Mouse (Mus musculus) testis, postnatal 14 days (tissue): ENCODE results near the gene Snrnp200.
A peak's percentile ranks its signal among the peaks of the same experiment; 100 is the strongest.
"Not testable (repeated sequence)": the region's sequence is repeated elsewhere in the genome, so short reads cannot be mapped to it uniquely, and the experiment has no call there.

Experiments used
- DNase-seq: peaks from one replicate; pipeline ENCODE4 v3.0.0; 2021; ENCODE audit warnings: low spot score

The Snrnp200 gene

DNA sequence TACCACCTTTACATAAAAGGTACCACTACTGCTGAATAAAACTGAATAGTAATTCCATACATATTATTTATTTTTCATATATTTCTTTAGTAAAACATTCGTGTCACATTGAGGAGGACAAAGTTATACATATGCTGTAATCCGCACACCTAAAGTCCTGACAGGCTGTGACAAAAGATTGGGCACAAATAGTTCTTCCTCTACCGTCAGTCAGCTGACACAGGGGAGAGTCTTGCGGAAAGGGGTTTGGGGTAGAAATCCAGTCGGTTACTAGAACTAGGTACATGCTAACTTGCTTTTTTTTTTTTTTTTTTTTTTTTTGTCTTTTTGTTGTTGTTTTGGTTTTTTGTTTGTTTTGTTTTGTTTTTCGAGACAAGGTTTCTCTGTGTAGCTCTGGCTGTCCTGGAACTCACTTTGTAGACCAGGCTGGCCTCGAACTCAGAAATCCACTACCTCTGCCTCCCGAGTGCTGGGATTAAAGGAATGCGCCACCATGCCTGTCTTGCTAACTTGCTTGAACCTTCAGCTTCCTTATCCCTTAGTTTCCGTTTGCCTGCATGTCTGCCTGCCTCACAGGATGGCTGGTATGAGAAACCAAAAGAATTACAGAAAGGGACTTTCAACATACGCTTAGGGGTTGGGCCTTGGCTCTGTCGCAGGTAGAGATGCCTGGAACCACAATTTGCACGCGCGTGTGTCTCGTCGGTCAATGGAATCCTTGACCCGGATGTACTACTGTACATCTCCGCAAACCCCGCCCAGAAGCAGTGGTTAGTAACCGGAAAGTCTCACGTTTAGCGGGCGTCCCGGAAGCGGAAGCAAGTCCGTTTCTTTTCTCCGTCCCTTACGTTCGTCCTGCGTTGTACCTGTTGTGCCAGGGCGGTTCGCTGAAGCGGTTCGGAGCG lies at the start of gene Snrnp200, which contains the start of gene 1810024B03Rik:
Gene Snrnp200, plus strand, starts transcription at position 840 of the 905 bp plus-strand sequence.
Gene 1810024B03Rik, minus strand, starts transcription at position 734 of the 905 bp plus-strand sequence.
- DNase-seq, result peak; percentile 96

DNA sequence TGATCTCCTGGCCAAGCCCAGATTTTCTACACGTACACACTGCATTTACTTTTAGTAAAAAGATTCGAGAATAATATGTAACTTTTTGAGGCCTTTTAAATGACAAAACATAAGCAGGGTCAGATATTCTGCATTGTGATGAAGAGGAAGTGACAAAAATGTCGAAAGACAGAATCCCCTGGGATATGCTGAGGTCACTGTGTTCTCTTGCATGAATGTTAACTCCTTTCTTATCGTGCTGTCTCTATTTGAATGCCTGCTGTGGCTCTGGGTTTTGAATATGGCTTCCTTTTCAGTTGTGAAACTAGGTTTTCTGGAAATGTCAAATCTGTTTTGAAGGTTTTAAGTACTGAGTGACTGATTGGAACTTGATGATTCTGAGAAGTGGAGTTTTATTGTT lies 42.5 kb upstream of the Snrnp200 start:
- DNase-seq, result no peak

DNA sequence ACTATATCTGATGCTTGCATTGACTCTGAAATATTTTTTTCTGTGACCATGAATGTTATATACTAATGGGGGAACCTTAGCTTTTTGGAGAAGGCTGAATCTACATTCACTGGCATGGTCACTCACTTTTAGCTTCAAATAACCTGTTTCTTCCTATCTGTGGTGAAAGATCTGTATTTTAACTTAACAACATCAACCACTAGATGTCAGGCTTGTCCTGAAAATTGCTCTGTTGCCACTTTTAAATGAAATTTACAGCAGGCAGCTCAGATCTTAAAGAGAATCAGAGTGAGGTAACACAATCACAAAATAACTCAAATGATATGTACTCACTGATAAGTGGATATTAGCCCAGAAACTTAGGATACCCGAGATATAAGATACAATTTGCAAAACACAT lies 41.9 kb upstream of the Snrnp200 start:
- not testable (repeated sequence) for DNase-seq

DNA sequence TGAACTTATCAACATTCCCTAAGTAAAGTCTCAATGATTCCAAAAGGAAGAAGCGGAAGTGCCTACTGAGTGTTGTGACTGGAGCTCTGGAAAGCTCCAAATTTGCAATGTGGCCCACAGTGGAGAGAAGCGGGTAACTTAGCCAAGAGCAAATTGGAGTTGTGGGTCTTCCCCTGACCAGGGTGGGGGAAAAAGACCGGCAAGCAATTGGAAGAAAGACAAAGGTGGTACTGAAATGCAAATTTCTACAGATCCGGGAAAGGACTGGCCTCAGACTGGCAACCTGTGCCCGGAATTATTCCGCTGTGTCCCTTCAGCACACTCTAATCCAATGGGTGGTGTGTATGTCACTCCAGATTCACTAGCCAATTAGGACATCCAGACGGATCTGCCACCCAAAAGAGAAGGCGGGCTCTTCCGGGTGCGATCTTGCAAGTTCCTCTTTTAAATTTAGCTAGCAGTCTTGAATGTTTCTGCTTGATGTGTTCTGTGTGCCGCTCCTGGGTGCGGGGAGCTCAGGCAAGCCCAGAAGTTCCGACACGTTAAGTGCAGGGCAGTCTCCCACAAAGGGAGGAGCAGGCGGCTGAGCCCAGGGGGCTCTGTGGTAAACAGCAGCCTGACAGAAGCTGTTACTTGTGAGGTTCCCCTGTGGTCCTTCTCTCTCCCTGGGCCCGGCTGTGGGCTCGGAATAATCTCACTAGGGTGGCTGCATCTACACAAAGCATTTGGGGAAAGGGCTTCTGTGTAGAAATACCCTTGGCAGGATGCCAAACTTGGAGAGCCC lies 25.4 kb upstream of the Snrnp200 start:
- peak; percentile 84 for DNase-seq

DNA sequence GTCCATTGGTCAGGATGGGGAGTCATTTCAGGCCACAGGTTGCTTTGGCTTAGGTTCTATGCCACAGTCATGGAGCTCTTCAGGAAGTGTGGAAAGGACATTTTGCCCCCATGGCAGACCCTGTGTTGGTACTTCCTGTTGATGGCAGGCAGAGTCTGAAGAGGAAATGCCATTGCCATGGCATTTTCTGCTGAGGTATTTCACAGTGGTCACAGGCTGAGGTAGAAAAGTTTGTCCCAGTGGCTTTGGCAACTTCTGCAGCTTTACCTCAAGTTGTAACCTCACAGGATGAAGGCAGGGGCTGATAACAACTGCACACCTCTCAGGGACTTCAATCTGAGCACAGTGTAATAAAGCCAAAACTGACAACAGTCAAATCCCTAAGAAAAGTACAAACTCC lies 18.6 kb upstream of the Snrnp200 start:
- DNase-seq, result no peak

DNA sequence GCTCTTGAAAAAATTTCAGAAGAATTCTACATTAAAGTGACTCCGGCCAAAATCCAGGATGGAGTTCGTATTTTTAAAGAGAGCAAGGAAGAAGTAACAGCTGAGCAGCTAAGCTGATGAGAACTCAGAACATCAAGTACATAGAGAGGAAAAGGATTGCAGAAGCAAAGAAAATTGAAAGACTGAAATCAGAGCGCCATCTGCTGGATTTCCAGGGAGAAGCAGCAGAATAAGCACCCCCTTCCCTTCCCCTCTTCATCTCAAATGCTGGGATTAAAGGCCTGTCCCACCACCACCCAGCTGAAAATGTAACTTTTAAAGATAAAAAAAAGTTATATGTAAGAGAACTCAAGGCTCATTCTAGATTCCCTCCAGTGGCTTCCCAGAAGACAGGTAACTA lies 3.3 kb upstream of the Snrnp200 start:
- no peak for DNase-seq

DNA sequence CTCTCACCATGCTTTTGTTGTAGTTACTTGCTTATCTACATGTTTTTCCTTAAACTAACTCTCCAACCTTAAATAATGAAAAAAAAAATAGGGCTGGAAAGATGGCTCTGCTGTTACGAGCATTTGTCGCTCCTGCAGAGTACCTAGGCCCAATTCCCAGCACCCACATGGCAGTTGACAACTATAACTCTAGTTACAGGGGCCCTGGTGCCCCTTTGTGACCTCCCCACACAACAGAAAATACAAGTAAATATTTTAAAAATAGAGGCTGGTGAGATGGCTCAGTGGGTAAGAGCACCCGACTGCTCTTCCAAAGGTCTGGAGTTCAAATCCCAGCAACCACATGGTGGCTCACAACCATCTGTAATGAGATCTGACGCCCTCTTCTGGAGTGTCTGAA lies 2.2 kb upstream of the Snrnp200 start:
- DNase-seq, result not testable (repeated sequence)

DNA sequence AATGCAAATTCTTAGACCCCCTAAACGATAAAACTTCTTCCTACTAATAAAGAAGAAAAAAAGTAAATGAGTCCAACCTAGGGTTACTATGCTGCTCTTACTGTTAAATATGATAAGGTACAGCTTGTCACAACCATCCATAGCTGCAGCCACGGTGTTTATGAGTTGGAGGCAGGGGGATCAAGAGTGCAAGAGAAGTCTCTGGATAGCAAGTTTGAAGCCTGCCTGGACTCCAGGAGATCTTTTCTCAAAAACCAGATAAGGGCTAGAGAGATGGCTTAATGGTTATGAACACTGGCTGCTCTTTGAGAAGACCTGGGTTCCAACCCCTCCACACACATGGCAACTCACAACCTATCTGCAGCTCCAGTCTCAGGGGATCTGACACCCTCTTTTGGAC lies 1.3 kb upstream of the Snrnp200 start:
- DNase-seq, result no peak

DNA sequence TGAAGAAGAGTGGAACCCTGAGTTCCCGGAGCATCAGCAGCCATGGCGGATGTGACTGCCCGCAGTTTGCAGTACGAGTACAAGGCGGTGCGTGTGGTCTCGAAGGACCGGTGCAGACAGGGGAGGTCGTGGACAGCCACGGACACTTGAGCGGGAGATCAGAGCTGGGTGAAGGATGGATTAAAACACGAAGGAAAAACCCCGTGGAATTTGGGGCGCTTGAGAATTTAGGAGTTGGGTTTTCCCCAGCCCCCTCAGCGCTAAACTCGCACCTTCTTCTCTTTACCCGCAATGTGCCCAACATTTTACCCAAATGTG lies 225 bp downstream of the Snrnp200 start:
- DNase-seq, result no peak

DNA sequence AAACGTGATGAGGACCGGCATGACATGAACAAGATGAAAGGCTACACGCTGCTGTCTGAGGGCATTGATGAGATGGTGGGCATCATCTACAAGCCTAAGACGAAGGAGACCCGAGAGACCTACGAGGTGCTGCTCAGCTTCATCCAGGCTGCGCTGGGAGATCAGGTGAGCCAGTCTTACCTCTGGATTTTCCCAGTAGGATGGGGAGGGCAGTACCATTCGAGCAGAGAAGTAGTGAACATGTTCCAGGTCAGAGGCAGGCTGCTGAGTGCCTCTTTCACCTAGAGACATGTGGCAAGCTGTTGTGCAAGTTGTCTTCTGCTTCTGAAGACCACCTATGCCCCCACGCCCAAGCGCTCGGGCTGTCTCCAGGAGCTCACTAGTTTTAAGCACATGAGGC lies 2.5 kb downstream of the Snrnp200 start:
- no peak for DNase-seq

DNA sequence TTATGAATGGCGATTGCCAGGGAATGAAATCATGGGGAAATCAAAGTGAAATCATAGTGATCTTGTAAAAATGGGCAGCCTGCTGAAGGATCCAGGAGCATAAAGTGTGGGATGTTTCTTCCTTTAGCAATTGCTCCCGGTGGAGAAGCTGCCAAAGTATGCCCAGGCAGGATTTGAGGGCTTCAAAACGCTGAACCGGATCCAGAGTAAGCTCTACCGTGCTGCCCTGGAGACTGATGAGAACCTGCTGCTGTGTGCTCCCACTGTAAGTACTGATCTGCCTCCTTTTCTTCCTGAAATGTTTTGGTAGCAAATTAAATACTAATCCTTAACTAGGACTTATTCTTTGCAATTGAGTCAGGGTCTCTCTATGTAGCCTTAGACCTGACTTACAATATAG lies 9.6 kb downstream of the Snrnp200 start:
- DNase-seq, result no peak

DNA sequence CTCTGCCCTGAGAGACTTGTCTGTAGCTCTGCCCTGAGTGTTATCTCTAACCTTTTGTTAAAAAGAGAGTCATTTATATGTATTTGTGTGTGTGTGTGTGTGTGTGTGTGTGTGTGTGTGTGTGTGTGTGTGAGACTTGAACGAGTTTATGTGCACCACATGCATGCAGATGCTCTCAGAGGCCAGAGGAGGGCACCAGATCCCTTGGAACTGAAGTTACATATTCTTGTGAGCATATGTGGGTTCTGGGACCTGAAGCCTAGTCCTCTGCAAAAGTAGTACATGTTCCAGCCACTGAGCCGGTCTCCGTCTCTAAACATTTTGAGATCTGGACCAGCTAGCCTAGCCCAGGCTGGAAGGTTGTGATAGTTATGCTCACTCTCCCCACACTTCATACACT lies 17.1 kb downstream of the Snrnp200 start:
- no peak for DNase-seq

DNA sequence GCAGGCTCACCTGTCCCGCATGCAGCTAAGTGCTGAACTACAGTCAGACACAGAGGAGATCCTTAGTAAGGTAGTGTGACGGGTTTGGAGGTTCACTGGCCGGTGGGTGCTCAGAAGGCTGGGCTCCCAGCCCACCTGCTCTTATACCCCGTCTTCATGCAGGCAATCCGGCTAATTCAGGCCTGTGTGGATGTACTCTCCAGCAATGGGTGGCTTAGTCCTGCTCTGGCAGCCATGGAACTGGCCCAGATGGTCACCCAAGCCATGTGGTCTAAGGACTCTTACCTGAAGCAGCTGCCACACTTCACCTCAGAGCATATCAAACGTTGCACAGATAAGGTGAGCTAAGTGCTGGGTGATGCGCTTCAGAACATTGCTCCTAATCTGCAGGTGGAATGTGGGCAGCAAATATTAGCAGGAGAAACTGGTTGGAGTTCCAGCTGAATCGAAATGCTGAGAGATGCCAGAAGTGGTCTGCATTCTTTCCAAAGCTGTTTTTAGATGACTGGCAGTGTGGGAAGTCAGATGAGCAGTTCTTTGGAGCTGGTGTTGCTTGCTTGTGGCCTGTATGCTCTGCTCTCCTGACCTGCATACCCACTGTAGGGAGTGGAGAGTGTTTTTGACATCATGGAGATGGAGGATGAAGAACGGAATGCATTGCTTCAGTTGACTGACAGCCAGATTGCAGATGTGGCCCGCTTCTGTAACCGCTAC lies 29.9 kb downstream of the Snrnp200 start:
- DNase-seq, result no peak

DNA sequence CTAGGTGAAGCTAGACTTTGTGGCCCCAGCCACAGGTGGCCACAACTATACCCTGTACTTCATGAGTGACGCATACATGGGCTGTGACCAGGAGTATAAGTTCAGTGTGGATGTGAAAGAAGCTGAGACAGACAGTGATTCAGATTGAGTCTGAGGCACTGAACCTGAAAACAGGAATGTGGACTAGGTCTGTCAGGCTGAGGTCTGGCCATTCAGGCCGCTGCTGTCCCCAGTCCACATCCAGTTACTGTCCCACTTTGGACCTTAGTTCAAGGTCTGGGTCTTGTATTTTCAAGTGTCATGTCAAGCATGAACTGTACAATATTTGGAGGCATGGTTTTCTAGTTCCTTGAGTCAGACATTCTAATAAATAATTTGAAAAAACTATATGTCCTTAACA lies 31.9 kb downstream of the Snrnp200 start:
- no peak for DNase-seq

DNA sequence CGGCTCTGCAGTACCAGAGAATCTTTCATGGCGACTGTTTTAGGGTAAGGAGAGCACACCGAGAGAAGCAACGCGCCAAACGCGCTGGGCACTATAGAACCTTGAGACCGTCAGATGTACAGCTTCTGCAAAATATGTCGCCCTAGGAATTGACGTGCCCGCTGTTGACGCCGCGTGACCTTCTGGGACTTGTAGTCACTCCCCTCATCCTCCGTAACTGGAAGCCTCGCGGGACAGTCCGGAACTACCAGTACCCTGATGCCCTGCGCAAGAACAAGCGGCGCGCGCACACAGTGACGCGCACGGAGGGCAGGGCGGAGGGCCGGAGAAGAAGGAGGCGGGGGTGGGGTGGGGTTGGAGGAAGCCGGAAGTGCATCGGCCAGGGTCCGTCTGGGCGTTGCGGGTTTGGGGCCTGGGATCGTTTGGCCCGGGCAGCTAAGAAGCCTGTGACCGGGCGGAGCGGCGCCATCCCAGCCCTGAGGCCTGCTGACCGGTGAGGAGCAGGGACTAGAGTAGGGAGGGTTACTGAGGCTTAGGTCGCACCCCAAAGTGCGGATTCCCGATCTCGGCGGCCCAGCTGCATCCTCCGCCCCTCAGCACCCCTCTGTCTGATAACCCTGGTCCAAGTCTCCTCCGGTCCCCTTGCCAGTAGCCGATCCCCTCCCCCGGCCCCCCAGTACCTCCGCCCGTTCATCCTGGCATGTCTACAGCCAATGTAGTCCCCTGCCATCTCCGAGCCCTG lies 39.6 kb downstream of the Snrnp200 start, which contains the start of the genes Ciao1 and Tmem127:
Gene Ciao1, minus strand, starts transcription at position 225 of the 742 bp plus-strand sequence.
Gene Tmem127, plus strand, starts transcription at position 317 of the 742 bp plus-strand sequence.
- DNase-seq, result peak; percentile 99

DNA sequence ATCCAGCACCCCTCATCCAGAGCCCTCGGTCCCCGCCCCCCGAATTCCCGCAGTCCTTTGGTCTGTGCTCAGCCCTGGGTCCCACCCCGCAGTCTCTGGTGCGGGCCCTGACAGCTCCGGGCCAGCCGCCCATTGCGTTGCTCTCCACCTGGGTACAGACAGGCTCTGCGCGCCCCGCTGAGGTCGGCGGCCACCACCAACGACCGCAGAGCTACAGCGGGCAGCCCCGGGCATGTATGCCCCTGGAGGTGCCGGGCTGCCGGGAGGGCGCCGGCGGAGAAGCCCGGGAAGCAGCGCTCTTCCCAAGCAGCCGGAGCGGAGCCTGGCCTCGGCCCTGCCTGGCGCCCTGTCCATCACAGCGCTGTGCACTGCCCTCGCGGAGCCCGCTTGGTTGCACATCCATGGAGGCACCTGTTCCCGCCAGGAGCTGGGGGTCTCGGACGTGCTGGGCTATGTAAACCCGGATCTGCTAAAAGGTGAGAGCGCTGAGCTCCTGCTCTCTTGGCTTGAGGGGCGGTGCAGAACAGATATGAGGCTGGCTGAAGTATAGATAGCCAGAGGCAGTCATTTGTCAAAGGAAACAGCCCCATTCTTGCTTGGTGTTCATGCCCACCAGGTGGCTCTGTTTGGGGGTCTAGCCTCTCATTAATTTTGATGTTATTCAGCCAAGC lies 40.3 kb downstream of the Snrnp200 start:
- DNase-seq, result peak; percentile 54

DNA sequence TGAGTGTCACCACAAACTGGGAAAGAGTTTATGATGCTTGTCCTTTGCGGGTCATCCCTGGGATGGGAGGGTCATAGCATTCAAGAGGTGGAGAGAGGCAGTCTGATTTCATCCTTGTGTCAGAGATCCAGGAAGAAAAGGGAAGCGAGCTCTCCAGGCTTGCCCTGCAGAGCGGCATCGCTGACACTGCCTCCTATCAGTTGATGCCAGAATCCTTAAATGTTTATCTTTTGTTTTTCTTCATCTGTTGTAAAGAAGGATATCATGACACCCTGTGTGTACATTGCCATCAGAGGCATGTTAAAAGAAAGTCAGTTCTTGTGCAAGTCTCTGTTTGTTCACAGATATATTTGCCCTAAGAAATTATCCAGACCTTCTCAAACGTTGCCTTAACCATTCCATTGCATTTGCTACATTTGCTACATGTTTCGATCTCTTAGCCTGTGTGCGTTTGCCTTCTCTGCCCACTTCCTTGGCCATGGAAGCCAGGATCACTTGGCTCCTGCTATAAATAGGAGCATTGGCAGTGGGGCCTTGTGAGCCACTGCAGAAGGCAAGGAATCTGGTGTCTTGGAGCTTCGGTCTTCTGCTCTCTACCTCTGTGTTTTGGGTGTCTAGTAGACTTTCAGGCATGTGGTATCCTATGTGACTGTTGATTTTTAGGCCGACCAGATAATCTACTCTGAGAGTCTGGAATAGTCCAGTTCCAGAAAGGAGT lies 42.3 kb downstream of the Snrnp200 start:
- DNase-seq, result no peak

DNA sequence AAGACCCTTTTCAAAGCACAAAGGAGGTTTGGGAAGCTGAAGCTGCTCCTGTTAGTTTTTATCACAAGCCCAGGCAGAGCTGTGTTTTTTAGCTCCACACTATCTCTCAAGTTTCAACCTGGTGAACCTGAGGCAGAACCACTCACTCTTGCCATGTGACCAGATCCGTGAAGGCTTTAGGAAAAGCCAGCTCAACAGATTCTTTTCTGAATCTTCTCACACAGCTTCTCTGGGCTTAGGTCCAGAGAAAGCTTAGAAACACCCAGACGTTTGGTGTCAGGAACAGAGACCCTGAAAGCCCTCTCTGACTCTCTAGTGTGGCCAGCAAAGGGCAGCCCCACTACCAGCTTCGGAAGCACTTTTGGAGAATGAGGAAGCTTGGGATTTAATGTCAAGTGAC lies 43.3 kb downstream of the Snrnp200 start:
- DNase-seq, result no peak

DNA sequence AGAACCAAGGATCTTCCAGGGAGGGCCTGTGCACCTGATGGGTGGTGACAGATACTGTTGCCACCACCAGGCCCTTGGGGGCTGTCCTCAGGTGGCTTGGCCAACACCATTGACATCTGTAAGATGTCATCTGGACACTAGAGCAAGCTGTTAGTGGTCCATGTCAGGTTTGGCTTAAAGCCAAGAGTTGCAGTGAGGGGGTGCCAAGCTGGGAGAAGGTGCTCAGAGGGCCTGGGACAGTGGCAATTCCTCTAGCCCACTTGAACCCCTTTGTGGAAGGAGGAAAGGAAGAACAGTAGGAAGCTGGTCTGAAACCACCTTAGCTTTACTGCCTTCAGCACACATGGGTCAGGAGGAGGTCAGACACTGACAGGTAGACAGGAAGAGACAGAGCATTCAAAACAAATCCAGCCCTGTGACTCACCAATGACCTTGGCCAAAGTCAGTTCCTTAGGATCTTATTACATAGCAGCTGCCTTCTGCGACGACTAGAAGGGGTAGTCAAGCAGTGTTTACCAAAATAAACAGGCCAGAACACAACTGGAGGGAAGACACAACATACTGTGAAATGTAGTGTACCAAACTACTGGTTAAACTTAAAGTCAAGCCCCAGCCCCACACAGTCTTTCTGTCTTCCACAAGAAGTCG lies 43.8 kb downstream of the Snrnp200 start:
- DNase-seq, result no peak

DNA sequence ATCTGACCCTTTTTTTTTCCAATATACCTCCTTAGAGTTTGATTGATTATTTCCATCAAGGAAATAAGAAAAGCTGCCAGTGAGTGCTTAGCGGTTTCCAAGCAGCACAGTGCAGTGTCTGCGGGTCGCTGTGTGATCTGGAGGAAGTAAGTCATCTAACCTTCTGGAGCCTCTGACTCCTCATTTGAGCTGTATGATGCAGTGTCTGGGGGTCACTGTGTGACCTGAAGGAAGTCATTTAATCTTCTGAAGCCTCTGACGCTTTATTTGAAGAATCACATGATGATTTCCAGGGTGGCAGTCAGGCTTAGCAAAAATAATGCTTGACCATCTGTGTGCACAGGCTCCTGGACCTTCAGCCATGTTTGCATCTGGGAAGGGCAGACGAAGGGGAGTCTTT lies 44.6 kb downstream of the Snrnp200 start:
- no peak for DNase-seq
